Mouse (Mus musculus) limb, embryonic 15.5 days (tissue): ENCODE results near the gene Gjb2. TPM values are rescaled to one million over a fixed set of nuclear protein-coding genes. Genes with fewer than 3 reads are reported as not detected.
"Not testable (repeated sequence)": the region's sequence is repeated elsewhere in the genome, so short reads cannot be mapped to it uniquely, and the experiment has no call there.

Experiments used
- ATAC-seq: fragments of 200-750 bp; cut with Nextera tagmentation; 2 replicates; pipeline ENCODE4 v1.8.0; 2017; ENCODE audit warnings: low read depth, moderate TSS enrichment; ENCODE audit not compliant: insufficient number of reproducible peaks, low FRiP score, low TSS enrichment
- H3K27ac ChIP-seq: fragments of 300-500 bp; sonication (generic); 2 replicates; pipeline ENCODE4 v1.5.1; 2015; ENCODE audit warnings: moderate library complexity, mild to moderate bottlenecking, inconsistent platforms
- H3K27me3 ChIP-seq: fragments of 300-500 bp; sonication (generic); 2 replicates; pipeline ENCODE4 v1.6.1; 2015; ENCODE audit warnings: inconsistent platforms
- H3K36me3 ChIP-seq: fragments of 300-500 bp; sonication (generic); 2 replicates; pipeline ENCODE4 v1.6.1; 2015; ENCODE audit warnings: inconsistent platforms
- H3K4me1 ChIP-seq: fragments of 300-500 bp; sonication (generic); 2 replicates; pipeline ENCODE4 v1.6.1; 2015; ENCODE audit warnings: inconsistent platforms
- H3K4me2 ChIP-seq: fragments of 300-500 bp; sonication (generic); 2 replicates; pipeline ENCODE4 v1.6.1; 2015; ENCODE audit warnings: mild to moderate bottlenecking, inconsistent platforms
- H3K4me3 ChIP-seq: fragments of 300-500 bp; sonication (generic); 2 replicates; pipeline ENCODE4 v1.5.1; 2015; ENCODE audit warnings: mild to moderate bottlenecking, inconsistent platforms
- H3K9ac ChIP-seq: fragments of 300-500 bp; sonication (generic); 2 replicates; pipeline ENCODE4 v1.6.1; 2015; ENCODE audit warnings: inconsistent platforms
- H3K9me3 ChIP-seq: fragments of 300-500 bp; sonication (generic); 2 replicates; pipeline ENCODE4 v1.6.1; 2016; ENCODE audit warnings: inconsistent platforms
- WGBS: fragments of 180-500 bp; shearing (Covaris S2); methylation state at CpG from one replicate; pipeline ENCODE4 v1.1.7; 2015; 5-methylcytosine and 5-hydroxymethylcytosine counted together
- polyA plus RNA-seq: library from polyadenylated mRNA; unstranded; fragments of >200 nt; fragmentation: Nextera tagmentation; extraction: Ambion mirVana; gene quantifications from 2 replicates; pipeline ENCODE4 v1.2.1, GENCODE M21; 2015

Gene Gjb2
- polyA plus RNA-seq, 1 experiment from 2014 or later: 112 TPM

DNA sequence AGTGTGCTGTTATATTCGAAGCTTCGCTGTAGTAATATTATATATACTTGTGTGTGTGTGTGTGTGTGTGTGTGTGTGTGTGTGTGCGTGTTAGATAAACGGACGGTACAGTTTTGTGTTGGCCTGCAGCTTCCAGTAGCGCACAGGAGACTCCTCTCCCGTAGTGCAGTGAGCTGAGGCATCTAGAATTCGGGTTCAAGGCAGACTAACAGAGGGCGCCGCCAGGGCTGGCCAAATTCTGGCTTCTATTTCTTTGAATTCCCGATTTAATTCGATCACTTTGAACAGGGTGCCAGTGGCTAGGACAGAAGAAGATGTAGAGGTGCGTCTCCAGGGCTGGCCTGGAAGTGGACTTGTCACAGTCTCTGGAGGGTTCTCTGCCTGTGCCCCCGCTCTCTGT is 609 bp upstream of the Gjb2 start:
- H3K4me3 ChIP-seq: peak overlapping the region; percentile 58; the same call in 1 of the 2 replicates
- 13% methylated on average over 14 of the region's 14 CpGs for WGBS

DNA sequence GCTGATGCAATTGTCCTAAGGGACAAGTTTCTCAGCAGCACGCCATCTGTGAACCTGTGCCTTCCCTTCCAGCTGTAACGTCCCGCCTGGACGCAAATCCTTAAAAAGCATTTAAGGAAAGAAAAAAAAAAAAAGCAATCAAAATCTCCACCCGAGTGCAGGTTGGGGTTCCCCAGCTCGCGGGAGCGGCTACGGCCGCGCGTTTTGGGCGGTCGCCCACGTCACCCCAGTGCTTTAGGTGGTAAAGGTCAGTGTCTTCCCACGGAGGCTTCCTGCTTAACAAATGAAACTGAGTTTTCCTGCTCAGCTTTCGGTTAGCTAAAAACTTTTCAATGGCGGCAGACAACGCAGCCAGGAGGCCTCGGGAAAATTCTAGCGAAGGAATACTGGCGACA is 794 bp downstream of the Gjb2 start:
- ATAC-seq: no peak
- H3K27ac ChIP-seq: peak overlapping the region; percentile 67

More for the DNA sequence above, 609 bp upstream of the Gjb2 start:
- no peak for ATAC-seq
- Histone ChIP-seq H3K4me1 (peaks cover 20% of the 10 kb centered on the region), H3K27me3 (peaks cover 55% of the 10 kb centered on the region), H3K9me3 (no peaks in the 10 kb centered on the region), H3K4me2 (peak overlapping the region; percentile 100), H3K36me3 (no peaks in the 10 kb centered on the region), H3K27ac (no peak overlapping the region), H3K9ac (no peak overlapping the region)

GRCm38 (mm10) chr14:57103121-57103520 is 1.4 kb downstream of the Gjb2 start:
- Histone ChIP-seq H3K4me3 (peak overlapping the region; percentile 58), H3K9ac (no peak overlapping the region), H3K9me3 (no peaks in the 10 kb centered on the region), H3K27ac (0 out of 2 replicates have a peak overlapping the region, but pooled peaks have one; percentile 67), H3K4me2 (peak overlapping the region; percentile 100; the same call in 1 of the 2 replicates), H3K4me1 (peaks cover 24% of the 10 kb centered on the region), H3K36me3 (no peaks in the 10 kb centered on the region), H3K27me3 (peaks cover 55% of the 10 kb centered on the region)
- 56% methylated on average over 6 of the region's 6 CpGs for WGBS
- ATAC-seq: no peak

More for the DNA sequence above, 794 bp downstream of the Gjb2 start:
- Histone ChIP-seq H3K9me3 (no peaks in the 10 kb centered on the region), H3K4me2 (peak overlapping the region; percentile 100), H3K4me1 (peaks cover 24% of the 10 kb centered on the region), H3K27me3 (peaks cover 55% of the 10 kb centered on the region), H3K9ac (peak overlapping the region; percentile 52), H3K4me3 (peak overlapping the region; percentile 58), H3K36me3 (no peaks in the 10 kb centered on the region)
- 3% methylated on average over 22 of the region's 22 CpGs for WGBS

GRCm38 (mm10) chr14:57101623-57102022 is 2.9 kb downstream of the Gjb2 start:
- Histone ChIP-seq H3K4me1 (peaks cover 24% of the 10 kb centered on the region), H3K27ac (no peak overlapping the region), H3K36me3 (no peaks in the 10 kb centered on the region), H3K9me3 (no peaks in the 10 kb centered on the region), H3K4me2 (peak overlapping the region; percentile 26; the same call in 1 of the 2 replicates), H3K9ac (no peak overlapping the region), H3K4me3 (peak overlapping the region; percentile 58), H3K27me3 (peaks cover 43% of the 10 kb centered on the region)
- 69% methylated on average over 7 of the region's 7 CpGs for WGBS
- ATAC-seq: no peak

GRCm38 (mm10) chr14:57095855-57096254 is 8.6 kb downstream of the Gjb2 start:
- no peaks in the 10 kb centered on the region for H3K9me3 ChIP-seq
- no peak overlapping the region for H3K27ac ChIP-seq
- no peaks in the 10 kb centered on the region for H3K36me3 ChIP-seq
- no peak overlapping the region for H3K4me3 ChIP-seq
- no peaks in the 10 kb centered on the region for H3K27me3 ChIP-seq
- no peak overlapping the region for H3K9ac ChIP-seq
- peaks cover 4% of the 10 kb centered on the region for H3K4me1 ChIP-seq
- 69% methylated on average over 4 of the region's 4 CpGs for WGBS
- ATAC-seq: no peak
- H3K4me2 ChIP-seq: no peak overlapping the region

DNA sequence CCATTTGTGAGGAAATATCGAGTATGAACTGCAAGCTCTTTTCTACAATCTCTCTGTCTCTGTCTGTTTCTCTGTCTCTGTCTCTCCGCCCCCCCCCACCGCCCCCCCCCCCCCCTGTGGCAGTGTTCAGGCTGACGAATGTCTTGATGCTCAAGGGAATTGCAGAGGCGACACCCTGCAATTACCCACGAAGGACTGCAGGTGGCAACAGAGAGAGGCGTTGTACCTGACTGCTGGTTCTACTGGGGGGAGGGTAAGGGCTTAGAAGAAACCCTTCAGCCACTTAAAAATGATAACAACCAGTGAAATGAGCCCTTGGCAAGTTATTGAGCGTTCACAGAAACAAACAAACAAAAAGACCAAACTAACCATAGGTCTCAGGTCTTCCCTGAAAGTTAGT is 11.5 kb downstream of the Gjb2 start:
- no peaks in the 10 kb centered on the region for H3K36me3 ChIP-seq
- H3K27me3 ChIP-seq: no peaks in the 10 kb centered on the region
- H3K4me3 ChIP-seq: no peak overlapping the region
- WGBS: 11% methylated on average over 8 of the region's 8 CpGs
- no peak overlapping the region for H3K4me2 ChIP-seq
- H3K9ac ChIP-seq: no peak overlapping the region
- no peaks in the 10 kb centered on the region for H3K9me3 ChIP-seq
- no peak for ATAC-seq
- no peaks in the 10 kb centered on the region for H3K4me1 ChIP-seq
- no peak overlapping the region for H3K27ac ChIP-seq

DNA sequence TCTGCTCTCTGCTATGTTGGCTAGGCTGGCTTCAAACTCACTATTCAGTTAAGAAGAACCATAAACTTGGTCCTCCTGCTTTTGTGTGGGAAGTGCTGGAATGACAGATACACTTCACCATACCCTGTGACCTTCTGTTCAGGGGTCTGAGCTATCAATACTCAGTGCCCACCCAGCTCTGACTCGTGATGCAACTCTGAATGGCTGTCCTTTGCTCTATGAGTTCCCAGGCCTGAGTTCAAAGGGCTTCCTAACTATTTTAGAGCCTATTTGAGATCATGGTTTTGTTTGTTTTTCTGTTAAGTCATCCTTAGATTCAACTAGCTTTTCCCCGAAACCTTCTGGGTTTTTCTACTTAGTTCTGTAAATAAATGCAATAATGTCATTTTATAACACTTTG is 14.5 kb downstream of the Gjb2 start:
- H3K9ac ChIP-seq: no peak overlapping the region
- no peaks in the 10 kb centered on the region for H3K9me3 ChIP-seq
- no peak overlapping the region for H3K4me2 ChIP-seq
- 60% methylated on average over 2 of the region's 2 CpGs for WGBS
- H3K4me3 ChIP-seq: no peak overlapping the region
- H3K4me1 ChIP-seq: no peaks in the 10 kb centered on the region
- H3K27ac ChIP-seq: no peak overlapping the region
- no peak for ATAC-seq
- H3K27me3 ChIP-seq: no peaks in the 10 kb centered on the region
- no peaks in the 10 kb centered on the region for H3K36me3 ChIP-seq

DNA sequence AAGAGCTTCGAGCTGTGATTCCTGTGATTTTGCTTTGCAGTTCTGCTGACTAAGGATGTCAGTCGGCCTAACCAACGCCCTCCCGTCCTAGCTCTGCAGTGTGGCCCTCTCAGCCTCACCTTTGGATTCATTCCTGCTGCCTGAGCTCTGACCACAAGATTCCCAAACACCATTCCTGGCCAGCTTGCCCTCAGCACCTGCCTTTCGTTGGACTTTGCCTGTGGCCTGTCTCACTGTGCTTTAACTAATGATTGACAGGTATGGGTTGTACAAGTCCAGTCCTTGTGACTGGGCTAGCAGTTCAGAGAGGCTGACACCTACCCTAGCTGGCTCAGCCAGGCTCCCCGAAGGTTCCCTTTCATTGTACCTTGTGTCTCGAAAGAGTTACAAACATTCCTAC is 15.4 kb downstream of the Gjb2 start:
- 84% methylated on average over 7 of the region's 7 CpGs for WGBS
- Histone ChIP-seq H3K4me2 (no peak overlapping the region), H3K27me3 (no peaks in the 10 kb centered on the region), H3K9me3 (no peaks in the 10 kb centered on the region), H3K9ac (no peak overlapping the region), H3K27ac (no peak overlapping the region), H3K4me3 (no peak overlapping the region), H3K4me1 (peaks cover 7% of the 10 kb centered on the region), H3K36me3 (no peaks in the 10 kb centered on the region)
- ATAC-seq: no peak

DNA sequence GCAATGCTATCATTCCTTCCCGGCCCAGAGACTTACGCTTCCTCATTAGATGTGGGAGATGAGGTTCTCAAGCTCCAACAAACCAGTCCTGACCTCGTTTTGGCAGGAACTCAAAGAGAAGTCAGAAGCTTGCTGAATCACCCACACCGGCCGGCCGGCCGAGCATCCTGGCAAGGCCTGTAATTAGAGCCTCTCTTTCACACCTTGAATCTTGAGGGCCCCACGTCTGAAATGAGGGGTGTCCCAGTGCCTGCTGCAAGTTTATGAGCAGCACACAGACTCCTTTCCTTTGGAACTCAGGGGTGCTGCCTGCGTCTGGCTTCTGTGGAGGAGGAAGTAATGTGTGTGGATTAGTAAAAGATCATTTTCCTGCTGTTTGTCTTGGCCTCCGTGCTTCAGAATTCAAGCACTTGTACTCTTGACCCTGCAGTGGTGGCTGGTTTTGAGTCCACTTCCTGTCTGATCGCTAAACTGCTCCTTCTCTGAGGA is 20.3 kb downstream of the Gjb2 start:
- Histone ChIP-seq H3K36me3 (no peaks in the 10 kb centered on the region), H3K4me1 (peaks cover 14% of the 10 kb centered on the region), H3K27ac (peak overlapping the region; percentile 11; the same call in 1 of the 2 replicates), H3K9ac (no peak overlapping the region), H3K9me3 (no peaks in the 10 kb centered on the region), H3K27me3 (no peaks in the 10 kb centered on the region), H3K4me3 (no peak overlapping the region), H3K4me2 (no peak overlapping the region)
- 11% methylated on average over 11 of the region's 11 CpGs for WGBS
- no peak for ATAC-seq

DNA sequence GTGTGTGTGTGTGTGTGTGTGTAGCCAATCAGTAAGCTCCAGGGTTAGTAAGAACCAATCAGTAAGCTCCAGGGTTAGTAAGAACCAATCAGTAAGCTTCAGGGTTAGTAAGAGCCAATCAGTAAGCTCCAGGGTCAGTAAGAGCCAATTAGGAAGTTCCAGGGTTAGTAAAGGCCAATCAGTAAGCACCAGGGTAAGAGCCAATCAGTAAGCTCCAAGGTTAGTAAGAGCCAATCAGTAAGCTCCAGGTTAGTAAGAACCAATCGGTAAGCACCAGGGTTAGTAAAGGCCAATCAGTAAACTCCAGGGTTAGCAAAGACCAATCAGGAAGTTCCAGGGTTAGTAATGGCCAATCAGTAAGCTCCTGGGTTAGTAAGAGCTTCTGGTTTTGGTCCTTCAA is 21.6 kb downstream of the Gjb2 start:
- no peaks in the 10 kb centered on the region for H3K27me3 ChIP-seq
- 93% methylated on average over 1 of the region's 1 CpGs for whole genome bisulfite sequencing

DNA sequence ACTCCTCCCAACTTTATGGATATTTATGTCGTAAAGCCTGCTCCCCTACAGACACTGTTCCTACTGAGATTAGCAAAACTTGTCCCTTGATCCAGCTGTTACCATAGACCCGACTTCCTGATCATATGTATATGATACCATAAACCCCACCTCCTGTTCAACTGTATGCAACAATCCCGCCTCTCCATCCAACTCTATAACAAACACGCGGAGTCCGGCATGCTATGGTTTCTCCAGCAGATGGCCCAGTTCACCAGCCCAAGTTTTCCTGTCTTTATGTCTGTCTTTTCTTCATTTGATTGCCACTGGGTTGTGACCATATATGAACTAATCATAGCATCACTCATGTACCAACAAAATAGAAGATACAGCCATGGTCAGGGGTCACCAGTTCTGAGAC is 29.0 kb downstream of the Gjb2 start:
- Histone ChIP-seq H3K4me3 (no peak overlapping the region), H3K9me3 (no peaks in the 10 kb centered on the region), H3K27me3 (no peaks in the 10 kb centered on the region), H3K36me3 (no peaks in the 10 kb centered on the region), H3K4me1 (peaks cover 3% of the 10 kb centered on the region; the same call in 1 of the 2 replicates), H3K27ac (no peak overlapping the region), H3K9ac (no peak overlapping the region), H3K4me2 (no peak overlapping the region)
- ATAC-seq: no peak
- 74% methylated on average over 6 of the region's 6 CpGs for WGBS

More for the DNA sequence above, 21.6 kb downstream of the Gjb2 start:
- Histone ChIP-seq H3K4me1 (peaks cover 14% of the 10 kb centered on the region), H3K9ac (no peak overlapping the region), H3K9me3 (no peaks in the 10 kb centered on the region), H3K4me2 (no peak overlapping the region), H3K4me3 (no peak overlapping the region), H3K36me3 (no peaks in the 10 kb centered on the region), H3K27ac (no peak overlapping the region)
- no peak for ATAC-seq

DNA sequence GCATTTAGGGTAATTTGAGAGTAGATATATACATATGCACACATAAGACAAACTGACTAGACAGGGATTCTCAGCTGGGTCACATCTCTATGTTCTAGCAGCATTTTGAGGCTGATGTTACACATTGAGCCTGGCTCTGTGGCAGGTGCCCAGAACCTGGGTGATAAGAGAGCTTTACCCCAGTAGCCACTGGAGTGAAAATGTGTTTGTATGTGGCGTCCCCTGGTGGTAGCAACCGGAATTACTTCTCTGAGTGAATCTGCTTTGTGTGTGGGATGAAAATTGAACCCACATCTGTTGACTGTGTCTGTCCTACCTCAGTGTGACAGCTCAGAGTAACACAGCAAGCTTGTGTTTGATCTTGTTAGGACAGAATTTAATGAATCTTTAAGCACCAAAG is 34.6 kb downstream of the Gjb2 start:
- H3K27me3 ChIP-seq, H3K4me2 ChIP-seq, H3K4me3 ChIP-seq, H3K9ac ChIP-seq, H3K36me3 ChIP-seq, H3K4me1 ChIP-seq, H3K27ac ChIP-seq, H3K9me3 ChIP-seq, ATAC-seq: not testable (repeated sequence)
- WGBS: 2% methylated on average over 2 of the region's 2 CpGs

DNA sequence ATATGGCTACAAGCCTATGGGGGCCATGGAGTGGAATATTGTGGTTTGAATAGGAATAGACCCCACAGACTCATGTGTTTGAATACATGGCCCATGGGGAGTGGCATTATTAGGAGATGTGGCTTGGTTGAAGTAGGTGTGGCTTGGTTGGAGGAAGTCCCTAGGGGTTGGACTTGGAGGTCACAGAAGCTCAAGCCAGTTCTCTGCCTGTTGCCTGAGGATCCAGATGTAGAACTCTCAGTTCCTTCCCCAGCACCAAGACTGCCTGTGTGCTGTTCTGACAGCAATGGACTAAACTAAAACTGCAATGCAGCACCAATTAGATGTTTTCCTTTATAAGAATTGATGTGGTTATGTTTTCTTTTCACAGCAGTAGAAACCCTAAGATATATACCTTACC is 38.4 kb downstream of the Gjb2 start:
- no peaks in the 10 kb centered on the region for H3K9me3 ChIP-seq
- no peak overlapping the region for H3K4me2 ChIP-seq
- peaks cover 3% of the 10 kb centered on the region; the same call in 1 of the 2 replicates for H3K4me1 ChIP-seq
- no peak for ATAC-seq
- no peak overlapping the region for H3K4me3 ChIP-seq
- H3K9ac ChIP-seq: no peak overlapping the region
- H3K27ac ChIP-seq: no peak overlapping the region
- no peaks in the 10 kb centered on the region for H3K36me3 ChIP-seq
- H3K27me3 ChIP-seq: no peaks in the 10 kb centered on the region
